Comparison of ENCODE assay signal across 22 mouse cellular contexts in the genomic region with DNA sequence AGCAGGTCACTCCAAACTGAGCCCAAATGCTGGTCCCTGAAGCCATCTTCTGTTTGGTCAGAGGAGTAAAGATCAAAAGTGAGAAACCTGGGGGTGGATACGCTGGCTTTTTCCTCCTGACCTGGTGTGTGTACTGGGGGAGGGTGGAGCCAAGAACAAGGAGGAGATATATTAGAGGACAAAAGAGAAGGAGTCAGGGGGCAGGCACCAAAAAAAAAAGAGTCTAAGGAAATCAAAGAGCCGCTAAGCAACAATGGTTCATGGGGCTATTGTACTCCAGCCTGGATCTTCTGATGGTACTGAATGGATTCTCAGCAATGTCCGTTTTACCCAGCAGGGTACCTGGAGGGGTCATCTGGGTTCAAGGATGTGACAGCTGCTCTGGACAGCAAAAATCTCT. TPM values are rescaled to one million over a fixed set of nuclear protein-coding genes. Genes with fewer than 3 reads are reported as not detected.
DNase-seq lines count a peak whose midpoint lies in the region; ATAC-seq lines count a peak whose summit lies in the region.
"Had no signal": no experiment of that assay in that cellular context is flagged by ENCODE, and none has a peak within 500 bp of the region (broad histone marks: within the 10 kb centered on the region; RNA-seq: fewer than 3 reads in every experiment).

No protein-coding gene starts in this region.

- H3K4me3 ChIP-seq in midbrain, embryonic 15.5 days, result no peak overlapping the region
- H3K4me3 ChIP-seq: embryonic facial prominence, embryonic 10.5 days; embryonic facial prominence, embryonic 12.5 days; forebrain, embryonic 13.5 days; forebrain, embryonic 15.5 days had no signal

- ATAC-seq in midbrain, embryonic 15.5 days (replicated peaks), result no peak
- ATAC-seq: CD4-positive, CD25-positive, alpha-beta regulatory T cell, adult 4 months; forebrain, embryonic 13.5 days; forebrain, embryonic 15.5 days; forebrain, postnatal 0 days had no signal

- H3K36me3 ChIP-seq in midbrain, embryonic 15.5 days (replicated peaks), result no peaks in the 10 kb centered on the region
- H3K36me3 ChIP-seq: embryonic facial prominence, embryonic 10.5 days; embryonic facial prominence, embryonic 12.5 days; forebrain, embryonic 15.5 days had no signal

- H3K9me3 ChIP-seq in midbrain, embryonic 15.5 days, result no peaks in the 10 kb centered on the region
- H3K9me3 ChIP-seq: embryonic facial prominence, embryonic 10.5 days; embryonic facial prominence, embryonic 12.5 days; forebrain, embryonic 13.5 days; forebrain, embryonic 15.5 days had no signal

- no peak overlapping the region for H3K4me2 ChIP-seq in midbrain, embryonic 15.5 days
- H3K4me2 ChIP-seq: embryonic facial prominence, embryonic 12.5 days; forebrain, embryonic 13.5 days; forebrain, embryonic 15.5 days had no signal

- no peak overlapping the region for H3K9ac ChIP-seq in midbrain, embryonic 15.5 days
- H3K9ac ChIP-seq: embryonic facial prominence, embryonic 12.5 days; forebrain, embryonic 13.5 days; forebrain, embryonic 15.5 days; forebrain, postnatal 0 days had no signal

- DNase-seq in embryo, embryonic 10 days (ENCODE audit: low spot score), result peak; percentile 32
- DNase-seq in embryo, embryonic 11 days, result no peak
- DNase-seq in ES-CJ7 (ENCODE audit: low read depth, low spot score) (peak; percentile 9), ZHBTc4 (ENCODE audit: low read depth, low spot score) (peak; percentile 71)
- DNase-seq in embryo, embryonic 9.5 days (ENCODE audit: extremely low spot score), result peak; percentile 32
- DNase-seq in natural killer cell, adult 2 months (ENCODE audit: low spot score in 2 of 2), result no peak
- DNase-seq: adrenal gland, adult 2 months; adrenal gland, postnatal 10 days; adrenal gland, postnatal 25 days; B cell, adult 2 months; cerebellum, adult 11 months; cerebellum, adult 18-20 months; cerebellum, adult 8-10 months; cerebellum, adult 9-11 months; cerebellum, postnatal 25 days; forebrain, postnatal 0 days had no signal

- no peaks in the 10 kb centered on the region for H3K27me3 ChIP-seq in midbrain, embryonic 15.5 days (replicated peaks)
- H3K27me3 ChIP-seq: embryonic facial prominence, embryonic 12.5 days; forebrain, embryonic 15.5 days had no signal

- no peaks in the 10 kb centered on the region for H3K4me1 ChIP-seq in midbrain, embryonic 15.5 days
- H3K4me1 ChIP-seq: embryonic facial prominence, embryonic 10.5 days; forebrain, embryonic 13.5 days; forebrain, embryonic 15.5 days had no signal

- H3K27ac ChIP-seq in midbrain, embryonic 15.5 days, result no peak overlapping the region
- H3K27ac ChIP-seq: embryonic facial prominence, embryonic 10.5 days; embryonic facial prominence, embryonic 12.5 days; forebrain, embryonic 13.5 days; forebrain, embryonic 15.5 days had no signal

- 25% methylated on average over 3 of the region's 3 CpGs for whole genome bisulfite sequencing in midbrain, embryonic 15.5 days

RNA-seq across cellular contexts. Expression of gene Stx18, which starts 23.6 kb away (rescaled TPM):
- polyA plus RNA-seq in midbrain, embryonic 15.5 days (2015; fragmentation: Nextera tagmentation; extraction: Ambion mirVana), result 30.5 and 31.1 TPM in 2 replicates

Comparison
In these comparisons a context has a peak if more than half of its experiments do, and no peak if none do; other contexts are left out.
1. DNase-seq: peak in embryo, embryonic 10 days (single experiment), ES-CJ7 (single experiment), ZHBTc4 (single experiment) and embryo, embryonic 9.5 days (single experiment); none in embryo, embryonic 11 days (single experiment) and natural killer cell, adult 2 months (0 of 2).